Mouse (Mus musculus): ENCODE data around the gene Csk.

Gene Csk

DNA sequence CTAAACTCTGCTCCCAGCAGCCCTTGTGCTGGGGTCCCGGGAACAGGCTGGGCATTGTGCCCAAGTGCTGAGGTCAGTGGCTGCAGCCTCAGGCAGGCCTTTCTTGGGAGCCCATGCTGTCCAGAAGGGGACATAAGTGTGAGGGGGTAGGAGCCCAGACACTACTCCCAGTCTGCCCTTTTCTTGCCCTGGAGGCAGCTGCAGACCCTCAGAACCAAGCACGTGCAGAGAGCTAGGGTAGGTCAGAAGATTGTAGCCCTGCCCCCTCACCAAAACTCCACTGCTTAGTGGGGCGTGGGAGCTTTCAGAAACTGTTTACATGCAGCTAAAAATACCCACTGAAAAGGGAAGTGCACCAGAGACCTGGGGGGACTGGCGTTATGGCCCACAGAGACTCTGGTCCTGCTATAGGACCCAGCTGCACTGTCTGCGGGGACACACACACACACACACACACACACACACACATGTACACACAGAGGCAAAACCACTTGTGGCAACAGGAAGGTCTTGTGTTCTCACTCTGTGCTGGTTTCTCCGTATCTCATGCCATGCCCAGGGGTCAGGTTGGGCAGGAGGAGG, 15.6 kb downstream of the Csk start:
- DNase-seq (ENCODE audit: low spot score), result no peak

DNA sequence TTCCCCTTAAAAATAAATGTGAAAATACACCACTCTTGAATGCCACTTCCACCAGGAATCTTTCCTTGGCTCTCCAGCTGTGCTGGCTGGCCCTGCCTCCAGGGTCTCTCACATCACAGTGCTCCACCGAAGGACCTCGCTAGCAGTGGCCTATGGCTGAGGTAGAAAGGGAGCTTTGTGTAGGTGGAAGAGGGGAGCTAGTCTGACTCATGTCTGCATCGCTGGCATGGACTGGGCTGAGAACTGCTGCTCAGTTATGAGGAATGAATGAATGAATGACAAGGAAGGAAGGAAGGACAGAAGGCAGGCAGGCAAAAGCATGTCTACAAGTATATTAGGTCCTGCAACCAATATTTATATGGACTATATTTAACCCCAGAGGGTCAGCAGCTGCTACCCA, 16.2 kb downstream of the Csk start:
- DNase-seq (ENCODE audit: low spot score), result no peak

DNA sequence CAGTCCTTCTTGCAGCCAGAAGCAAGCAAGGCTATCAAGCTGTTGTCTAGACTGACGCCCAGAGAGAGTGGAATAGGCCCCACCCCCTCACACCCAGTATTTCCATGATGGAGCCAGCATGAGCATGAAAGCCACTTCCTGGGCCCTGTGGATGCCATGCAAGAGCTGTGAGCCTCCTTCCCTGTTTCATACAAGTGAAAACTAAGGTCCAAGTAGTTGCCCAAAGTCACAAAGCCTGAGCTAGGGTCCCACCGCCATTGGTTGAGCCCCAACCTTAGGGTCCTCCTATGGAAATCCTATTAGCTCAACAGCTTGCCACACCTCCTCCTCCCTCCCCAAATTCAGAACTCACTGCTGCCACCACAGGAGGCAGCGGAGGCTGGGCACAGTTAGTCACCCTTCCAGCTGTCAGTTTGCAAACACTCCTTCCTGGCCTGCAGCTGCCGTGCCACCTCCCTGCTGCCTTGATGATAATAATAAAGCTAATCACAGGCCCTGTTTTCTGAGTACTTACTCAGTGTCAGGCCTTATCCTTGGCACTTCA, 19.9 kb downstream of the Csk start:
- DNase-seq (ENCODE audit: low spot score), result no peak

- DNase-seq (ENCODE audit: low spot score), result peak; percentile 77
Observed at GRCm38 (mm10) chr9:57629118-57629874, 24.1 kb downstream of the Csk start.

DNA sequence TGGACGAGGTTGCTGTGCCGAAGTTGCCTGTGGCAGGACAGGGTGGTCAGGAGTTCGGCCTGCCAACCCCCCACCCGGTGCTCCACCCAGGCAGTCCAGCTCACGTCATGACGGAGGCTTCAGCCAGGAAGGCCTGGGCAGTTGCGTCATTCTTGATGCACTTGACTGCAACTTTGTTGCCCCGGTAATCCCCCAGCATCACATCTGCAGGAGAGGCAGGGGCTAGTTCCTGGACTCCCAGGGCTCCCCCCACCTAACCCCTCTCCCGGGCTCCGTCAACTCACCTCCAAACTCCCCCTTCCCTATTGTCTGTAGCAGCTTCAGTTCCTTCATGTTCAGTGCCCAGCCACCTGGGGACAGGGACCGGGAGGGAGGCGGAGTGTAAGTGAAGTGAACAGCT, 24.7 kb downstream of the Csk start:
- DNase-seq (ENCODE audit: low spot score), result no peak

GRCm38 (mm10) chr9:57627892-57628291, 25.5 kb downstream of the Csk start:
- no peak for DNase-seq (ENCODE audit: low spot score)

DNA sequence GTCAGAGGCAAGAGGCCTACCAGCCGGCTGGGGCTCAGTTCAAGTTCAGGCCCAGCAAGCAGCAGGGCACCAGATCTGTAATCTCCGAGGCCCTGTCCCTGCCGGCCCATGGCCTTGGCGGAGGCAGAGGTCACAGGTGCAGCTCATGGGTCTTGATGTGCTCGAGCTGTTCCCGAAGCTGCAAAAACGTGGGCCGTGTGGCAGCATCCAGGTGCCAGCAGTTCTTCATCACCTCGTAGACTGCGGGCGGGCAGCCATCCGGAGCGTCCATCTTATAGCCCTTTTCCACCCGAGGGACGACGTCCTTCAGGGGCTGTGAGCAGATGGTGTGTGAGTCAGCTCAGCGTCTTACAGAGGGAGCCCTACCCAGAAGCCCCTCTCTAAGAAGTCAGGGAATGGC, 26.2 kb downstream of the Csk start:
- no peak for DNase-seq (ENCODE audit: low spot score)

DNA sequence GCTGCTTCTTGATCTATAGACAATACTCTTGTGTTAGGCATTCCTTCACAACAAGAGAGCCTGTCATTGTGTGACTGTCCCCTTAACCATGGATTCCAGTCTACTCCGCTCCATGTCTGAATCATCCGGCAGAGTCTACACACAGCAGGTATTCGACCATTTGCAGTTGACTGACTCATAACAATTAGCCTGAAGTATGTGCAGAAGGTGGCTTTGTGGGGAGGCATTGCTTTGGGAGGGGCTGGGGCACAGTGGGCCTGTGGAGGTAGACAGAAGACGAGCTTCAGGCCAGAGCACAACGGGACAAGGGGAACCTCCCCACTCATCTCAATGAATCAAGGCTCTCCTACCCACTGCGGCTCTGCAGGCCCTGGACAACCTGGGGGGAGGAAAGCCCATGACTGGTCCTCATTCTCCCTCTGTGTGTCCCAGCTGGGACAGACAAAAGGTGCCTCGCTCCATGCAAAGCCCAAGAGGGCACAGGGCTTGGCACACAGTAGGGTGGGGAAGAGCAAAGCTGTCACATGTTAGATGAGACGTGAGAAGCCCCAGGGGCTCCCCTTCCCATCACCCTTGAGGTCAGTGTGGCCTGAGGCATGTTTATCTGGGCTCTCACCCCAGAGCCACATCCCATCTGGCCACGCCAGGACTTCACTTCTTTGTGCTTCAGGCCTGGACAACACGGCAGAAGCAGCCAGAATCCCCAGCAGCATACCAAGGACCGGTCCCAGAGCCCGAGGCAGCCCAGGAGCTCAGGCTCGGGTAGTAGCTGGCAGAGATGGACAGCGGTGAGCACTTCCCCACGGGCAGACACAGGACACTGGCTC, 27.5 kb downstream of the Csk start:
- no peak for DNase-seq (ENCODE audit: low spot score)

DNA sequence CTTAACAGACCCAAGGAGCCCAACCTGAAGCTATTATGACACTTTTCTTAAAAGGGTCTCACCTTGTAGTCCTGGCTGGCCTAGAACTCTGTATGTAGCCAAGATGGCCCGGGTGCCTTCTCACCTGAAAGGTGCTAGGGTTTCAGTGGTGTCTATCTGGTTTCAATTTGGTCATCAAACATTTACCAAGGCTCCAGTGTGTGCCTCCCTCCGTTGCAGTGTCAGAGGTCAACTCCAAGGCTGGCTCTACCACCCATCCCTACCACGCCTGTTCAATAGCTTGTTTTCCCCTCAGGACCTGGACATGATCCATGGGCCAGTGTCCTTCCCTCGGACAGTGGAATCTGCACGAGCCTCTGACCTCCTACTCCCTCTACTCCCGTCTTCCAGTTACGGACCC, 29.1 kb downstream of the Csk start:
- DNase-seq (ENCODE audit: low spot score), result no peak

DNA sequence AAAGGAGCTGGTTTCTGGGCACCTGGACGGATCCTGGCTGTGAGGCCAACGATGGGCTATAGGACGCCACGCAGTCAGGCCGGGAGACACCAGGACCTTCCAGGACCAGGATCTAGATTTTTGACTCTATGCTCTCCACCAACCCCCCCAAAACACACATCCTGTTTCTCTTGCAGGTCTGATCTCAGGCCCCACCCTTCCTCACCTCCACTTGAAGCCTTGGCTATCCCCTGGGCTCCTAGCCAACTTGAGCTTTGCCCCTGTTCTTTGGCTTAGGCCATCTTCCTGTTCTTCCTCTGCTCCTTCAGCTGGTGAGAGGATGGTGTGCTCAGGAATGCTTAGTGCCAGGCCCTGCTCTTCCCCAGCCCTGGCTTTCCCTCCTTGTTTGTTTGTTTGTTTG, 32.8 kb downstream of the Csk start, which contains the start of gene Lman1l:
TSS of gene Lman1l (minus strand) at position 101 of the 400 bp plus-strand sequence.
- no peak for DNase-seq (ENCODE audit: low spot score)

GRCm38 (mm10) chr9:57618854-57619253, 34.6 kb downstream of the Csk start:
- DNase-seq (ENCODE audit: low spot score), result no peak

- DNase-seq (ENCODE audit: low spot score), result no peak
Observed at GRCm38 (mm10) chr9:57617556-57618169, 35.8 kb downstream of the Csk start.

- no peak for DNase-seq (ENCODE audit: low spot score)
Observed at GRCm38 (mm10) chr9:57614786-57615185, 38.6 kb downstream of the Csk start.

- no peak for DNase-seq (ENCODE audit: low spot score)
Observed at GRCm38 (mm10) chr9:57613975-57614374, 39.5 kb downstream of the Csk start.

GRCm38 (mm10) chr9:57612587-57612986, 40.8 kb downstream of the Csk start:
- no peak for DNase-seq (ENCODE audit: low spot score)

DNA sequence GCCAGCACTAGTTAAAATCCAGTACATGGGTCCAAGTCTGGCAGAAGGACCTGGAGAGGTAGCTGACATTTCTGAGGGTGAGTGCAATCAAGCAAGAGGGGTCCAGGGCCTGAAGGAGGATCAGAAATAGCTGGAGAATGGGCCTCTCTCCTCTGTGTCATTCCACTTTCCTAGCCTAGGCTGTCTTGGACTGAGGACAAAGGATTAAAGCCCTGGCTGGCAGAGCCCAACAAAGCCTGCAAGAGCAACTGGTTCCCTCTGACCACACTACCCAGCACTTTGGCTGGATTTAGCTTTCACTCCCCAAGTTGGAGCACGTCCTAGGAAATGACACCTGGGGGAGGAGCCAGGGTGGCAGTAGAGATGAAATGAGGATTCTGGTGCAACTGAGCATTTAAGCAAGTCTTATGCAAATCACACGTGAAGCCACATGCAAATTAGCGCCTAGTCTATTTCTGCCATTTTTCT, 43.0 kb downstream of the Csk start:
- DNase-seq (ENCODE audit: low spot score), result no peak

GRCm38 (mm10) chr9:57609803-57610202, 43.6 kb downstream of the Csk start:
- no peak for DNase-seq (ENCODE audit: low spot score)

- DNase-seq (ENCODE audit: low spot score), result no peak
Observed at GRCm38 (mm10) chr9:57606139-57606851, 47.1 kb downstream of the Csk start, which contains the start of gene Cplx3. TSS of gene Cplx3 (minus strand) at chr9:57606281.

GRCm38 (mm10) chr9:57605503-57605902, 47.9 kb downstream of the Csk start:
- no peak for DNase-seq (ENCODE audit: low spot score)

DNA sequence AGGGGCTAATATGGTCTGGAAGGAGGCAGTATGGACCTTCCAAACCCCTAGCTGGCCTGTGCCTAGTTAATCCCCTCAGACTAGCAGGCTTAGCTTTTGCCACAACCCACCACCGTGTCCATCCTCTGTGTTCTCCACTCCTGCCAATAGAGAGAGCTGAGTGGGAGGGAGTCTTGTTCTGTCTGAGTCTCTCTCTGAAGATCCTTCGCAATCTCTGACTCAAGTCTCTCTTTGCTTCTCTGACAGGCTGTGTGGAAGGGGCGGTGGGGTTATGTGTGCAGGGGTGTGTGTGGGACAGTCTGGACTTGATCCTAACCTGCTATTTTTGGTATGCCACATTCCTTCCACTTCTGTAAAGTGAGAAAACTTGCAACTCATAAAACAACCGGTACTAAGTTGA, 48.6 kb downstream of the Csk start:
- no peak for DNase-seq (ENCODE audit: low spot score)

- DNase-seq (ENCODE audit: low spot score), result no peak
Observed at GRCm38 (mm10) chr9:57602098-57602497, 51.3 kb downstream of the Csk start.
